Mouse (Mus musculus) right cerebral cortex, adult 2 months (tissue): ENCODE results near the gene Map2k2.
A peak's percentile ranks its signal among the peaks of the same experiment; 100 is the strongest.

ENCODE experiments used
- DNase-seq, 2 experiments: peaks; one replicate each; pipeline ENCODE4 v3.0.0; 2021 to 2022; ENCODE audit warnings: low spot score in 2 of 2

Gene Map2k2

GRCm38 (mm10) chr10:81094931-81095678 lies 10.6 kb upstream of the Map2k2 start:
- no peak for DNase-seq

GRCm38 (mm10) chr10:81106113-81106721 lies 502 bp downstream of the Map2k2 start:
- DNase-seq: peak; percentile 69 to 76

GRCm38 (mm10) chr10:81112946-81113345 lies 7.2 kb downstream of the Map2k2 start:
- no peak for DNase-seq

- no peak for DNase-seq
Measured at GRCm38 (mm10) chr10:81119625-81120024, 13.9 kb downstream of the Map2k2 start.

GRCm38 (mm10) chr10:81120650-81121049 lies 14.9 kb downstream of the Map2k2 start:
- no peak for DNase-seq

- no peak for DNase-seq
Measured at GRCm38 (mm10) chr10:81122889-81123288, 17.2 kb downstream of the Map2k2 start.

- peak; percentile 47 to 50 for DNase-seq
Measured at GRCm38 (mm10) chr10:81123500-81123899, 17.8 kb downstream of the Map2k2 start.

GRCm38 (mm10) chr10:81134181-81134587 lies 28.5 kb downstream of the Map2k2 start:
- no peak for DNase-seq

- peak; percentile 47 to 57 for DNase-seq
Measured at GRCm38 (mm10) chr10:81134966-81135681, 29.4 kb downstream of the Map2k2 start, which contains the start of gene Zbtb7a. TSS of gene Zbtb7a (plus strand) at chr10:81135220.

- peak; percentile 60 to 69 for DNase-seq
Measured at GRCm38 (mm10) chr10:81135831-81136705, 30.4 kb downstream of the Map2k2 start.

- peak; percentile 72 to 78 for DNase-seq
Measured at GRCm38 (mm10) chr10:81136706-81137231, 31.1 kb downstream of the Map2k2 start.

- DNase-seq: peak; percentile 99 to 100
Measured at GRCm38 (mm10) chr10:81137252-81138130, 31.8 kb downstream of the Map2k2 start.

- no peak for DNase-seq
Measured at GRCm38 (mm10) chr10:81138131-81138782, 32.5 kb downstream of the Map2k2 start.

GRCm38 (mm10) chr10:81138821-81139528 lies 33.3 kb downstream of the Map2k2 start:
- DNase-seq: no peak

- DNase-seq: no peak
Measured at GRCm38 (mm10) chr10:81139529-81139846, 33.8 kb downstream of the Map2k2 start.

GRCm38 (mm10) chr10:81140005-81140404 lies 34.3 kb downstream of the Map2k2 start:
- no peak for DNase-seq

GRCm38 (mm10) chr10:81140717-81141454 lies 35.2 kb downstream of the Map2k2 start:
- no peak for DNase-seq

- no peak for DNase-seq
Measured at GRCm38 (mm10) chr10:81141455-81142210, 35.9 kb downstream of the Map2k2 start.
